Mouse (Mus musculus) monocyte, adult 5-6 weeks (primary cell): ENCODE measurements around the gene Rspo1. TPM values are rescaled to one million over a fixed set of nuclear protein-coding genes. Genes with fewer than 3 reads are reported as not detected.
"Not testable (repeated sequence)": the region's sequence is repeated elsewhere in the genome, so short reads cannot be mapped to it uniquely, and the experiment has no call there.

ENCODE experiments used
- ATAC-seq: fragments of 153-309, 156-312 bp; replicated peaks from 2 replicates; pipeline ENCODE4 v1.8.0; 2017; ENCODE audit warnings: mild to moderate bottlenecking; ENCODE audit not compliant: low TSS enrichment, insufficient number of reproducible peaks, severe bottlenecking, poor library complexity, low FRiP score
- total RNA-seq: library from RNA; stranded (forward); fragments of 200-1000, 200-491, 200-594 nt; gene quantifications from 3 replicates; pipeline ENCODE4 v1.2.3, GENCODE M21; 2017

Gene Rspo1
- not detected in 3 replicates for total RNA-seq

GRCm38 (mm10) chr4:124985671-124986602, at the start of gene Rspo1:
Rspo1 (plus strand) TSS chr4:124986430.
- no peak for ATAC-seq

- ATAC-seq = peak; percentile 99
Measured at GRCm38 (mm10) chr4:124936613-124937471, 49.4 kb upstream of the Rspo1 start, which contains the start of gene 9930104L06Rik. 9930104L06Rik (plus strand) TSS chr4:124937048.

DNA sequence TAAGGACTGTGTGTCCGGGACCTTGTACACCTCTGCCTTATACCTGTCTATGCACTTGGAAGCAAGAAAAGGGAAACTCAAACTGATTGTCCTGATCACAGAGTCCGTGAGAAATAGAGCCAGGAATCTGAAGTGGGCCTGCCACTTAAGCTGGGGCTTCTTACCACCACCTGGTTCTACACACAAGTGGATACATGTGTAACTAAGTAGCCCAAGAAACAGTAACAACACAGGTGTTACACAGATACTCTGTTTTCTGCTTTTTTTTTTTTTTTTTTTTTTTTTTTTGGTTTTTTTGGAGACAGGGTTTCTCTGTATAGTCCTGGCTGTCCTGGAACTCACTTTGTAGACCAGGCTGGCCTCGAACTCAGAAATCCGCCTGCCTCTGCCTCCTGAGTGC, 47.0 kb upstream of the Rspo1 start, which contains the start of gene Cdca8:
Gene Cdca8, minus strand, starts transcription at position 101 of the 400 bp plus-strand sequence.
- not testable (repeated sequence) for ATAC-seq

GRCm38 (mm10) chr4:124943022-124943421, 43.2 kb upstream of the Rspo1 start:
- peak; percentile 55; the same call in 1 of the 2 replicates for ATAC-seq

- ATAC-seq = no peak
Measured at GRCm38 (mm10) chr4:124943781-124944180, 42.4 kb upstream of the Rspo1 start.

GRCm38 (mm10) chr4:124944961-124945360, 41.3 kb upstream of the Rspo1 start:
- ATAC-seq = no peak

- ATAC-seq = no peak
Measured at GRCm38 (mm10) chr4:124949488-124949887, 36.7 kb upstream of the Rspo1 start.

DNA sequence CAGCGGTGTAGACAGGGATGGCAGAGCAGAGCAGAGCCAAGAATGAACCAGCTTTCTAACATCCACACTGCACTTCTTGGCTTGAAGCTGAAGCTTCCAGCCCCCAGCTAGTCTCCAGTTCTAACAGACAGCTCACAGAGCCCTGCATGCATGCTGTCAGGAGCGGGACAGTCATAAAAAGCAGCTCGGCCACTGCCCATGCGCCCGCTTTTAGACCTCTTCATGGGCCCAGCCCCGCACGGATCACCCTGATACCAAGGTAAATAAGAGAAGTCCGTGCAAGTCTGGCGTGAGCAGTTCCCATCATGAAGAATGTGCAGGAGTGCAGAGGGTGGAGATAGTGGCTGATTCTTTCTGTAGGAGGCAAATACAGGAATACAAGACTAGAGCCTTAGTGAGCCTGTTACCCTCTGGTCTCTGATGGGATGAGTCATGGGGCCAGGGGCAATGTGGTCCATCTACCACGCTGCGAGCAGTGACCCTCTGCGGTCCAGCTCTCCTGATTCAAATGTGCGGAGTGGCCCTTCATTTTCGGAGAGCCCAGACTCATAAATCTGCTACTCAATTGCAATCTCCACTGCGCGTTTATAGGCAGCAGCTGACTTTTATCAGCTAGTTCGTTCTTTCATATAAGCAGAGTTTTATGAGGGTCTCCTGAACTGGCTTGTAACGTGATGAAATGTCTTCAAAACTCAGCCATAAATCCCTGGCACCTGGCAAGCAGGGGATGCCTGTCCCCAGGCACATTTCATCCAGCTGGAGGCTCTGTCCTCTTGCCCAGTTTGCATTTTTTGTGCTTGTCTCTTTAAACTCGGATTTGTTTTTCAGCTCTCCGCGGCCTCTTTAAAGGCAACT, 35.8 kb upstream of the Rspo1 start:
- ATAC-seq = no peak

- no peak for ATAC-seq
Measured at GRCm38 (mm10) chr4:124951036-124951433, 35.2 kb upstream of the Rspo1 start.

GRCm38 (mm10) chr4:124953546-124953945, 32.7 kb upstream of the Rspo1 start:
- no peak for ATAC-seq

- no peak for ATAC-seq
Measured at GRCm38 (mm10) chr4:124957284-124957683, 28.9 kb upstream of the Rspo1 start.

DNA sequence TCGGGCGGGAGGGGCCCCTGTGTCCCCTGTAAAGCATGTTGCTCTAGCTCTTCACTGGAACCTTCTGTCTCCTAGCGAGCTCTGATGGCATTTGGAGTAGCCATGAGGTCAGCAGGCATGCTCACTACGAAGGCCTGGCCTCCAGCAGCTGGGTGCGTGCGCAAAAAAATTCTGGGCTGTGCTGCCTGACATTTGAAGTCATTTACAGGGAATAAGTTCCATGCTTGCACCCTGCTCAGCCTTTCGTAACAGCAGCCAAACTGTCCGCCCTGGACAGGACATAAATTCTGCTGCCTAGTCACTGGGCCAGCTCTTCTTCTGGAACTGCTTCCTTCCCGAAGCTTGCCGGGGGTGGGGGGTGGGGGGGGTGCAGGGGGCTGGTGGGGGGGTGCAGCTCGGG, 27.2 kb upstream of the Rspo1 start:
- no peak for ATAC-seq

DNA sequence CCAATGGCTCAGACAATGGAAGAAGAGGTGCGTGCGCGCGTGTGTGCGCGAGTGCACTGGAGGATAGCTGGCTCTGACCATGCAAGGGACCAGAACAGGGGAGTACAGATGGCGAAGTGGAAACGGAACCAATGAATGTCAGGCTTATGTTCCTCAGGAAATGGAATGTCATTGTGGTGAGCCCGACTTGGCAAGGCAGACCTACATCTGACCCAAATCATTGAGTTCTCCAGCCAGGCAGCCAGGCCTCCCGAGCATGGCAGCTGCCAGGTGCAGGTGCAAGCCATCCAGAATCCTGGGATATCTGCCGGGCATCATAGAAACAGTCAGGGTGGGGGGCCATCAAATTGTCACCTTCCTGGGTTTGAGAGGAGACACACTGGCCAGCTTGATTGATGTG, 25.3 kb upstream of the Rspo1 start:
- ATAC-seq = no peak

GRCm38 (mm10) chr4:124962576-124962975, 23.7 kb upstream of the Rspo1 start:
- no peak for ATAC-seq

DNA sequence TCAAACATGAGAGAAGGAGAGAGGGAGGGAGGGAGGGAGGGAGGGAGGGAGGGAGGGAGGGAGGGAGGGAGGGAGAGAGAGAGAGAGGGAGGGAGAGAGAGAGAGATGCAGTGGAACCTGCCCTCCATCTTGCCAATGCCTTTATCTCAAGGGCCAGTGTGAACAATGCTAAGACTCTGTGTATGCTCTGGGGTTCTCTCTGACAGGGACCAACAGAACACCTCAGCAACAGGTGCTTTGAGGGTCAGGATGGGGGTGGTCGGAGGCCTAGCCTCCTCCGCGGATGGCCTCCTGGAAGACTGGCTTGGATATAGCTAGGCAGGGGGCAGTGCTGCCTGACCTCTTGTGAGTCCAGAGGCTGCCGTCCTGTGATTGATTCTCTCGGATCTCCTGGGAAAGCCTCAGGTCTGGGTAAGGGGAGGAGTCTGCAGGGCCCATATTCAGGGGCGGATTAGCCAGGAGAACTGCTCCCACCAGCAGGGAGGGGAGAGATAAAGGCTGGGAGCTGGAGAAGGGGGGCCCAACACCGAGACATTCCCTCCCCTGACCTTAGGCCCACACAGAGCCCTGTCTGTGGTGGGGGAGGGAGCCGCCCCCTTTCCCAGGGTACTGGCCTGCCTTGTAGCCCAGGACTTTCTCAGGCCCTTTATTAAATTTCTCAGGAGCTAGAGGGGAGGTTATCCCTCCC, 21.2 kb upstream of the Rspo1 start:
- no peak for ATAC-seq

DNA sequence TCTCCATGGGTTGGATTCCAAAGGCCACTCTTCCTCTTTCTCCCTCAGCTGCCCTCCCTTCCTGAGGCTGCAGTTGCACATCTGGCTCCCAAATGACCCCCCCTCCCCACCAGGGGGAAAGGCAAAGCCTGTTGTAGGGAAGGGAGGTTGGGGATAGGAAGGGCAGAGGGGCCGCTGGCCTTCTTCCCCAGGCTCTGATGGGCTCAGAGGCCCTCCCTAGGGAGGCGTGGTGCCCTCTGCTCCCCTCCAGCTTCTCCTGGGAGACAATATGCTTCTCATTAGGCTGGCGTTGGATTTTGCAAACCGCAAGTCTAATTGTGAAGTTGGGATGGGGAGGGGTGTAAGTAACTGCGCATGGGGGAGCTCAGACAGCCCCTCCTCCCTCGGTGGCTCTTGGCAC, 17.5 kb upstream of the Rspo1 start:
- ATAC-seq = no peak

GRCm38 (mm10) chr4:124969219-124969848, 16.9 kb upstream of the Rspo1 start:
- ATAC-seq = no peak

DNA sequence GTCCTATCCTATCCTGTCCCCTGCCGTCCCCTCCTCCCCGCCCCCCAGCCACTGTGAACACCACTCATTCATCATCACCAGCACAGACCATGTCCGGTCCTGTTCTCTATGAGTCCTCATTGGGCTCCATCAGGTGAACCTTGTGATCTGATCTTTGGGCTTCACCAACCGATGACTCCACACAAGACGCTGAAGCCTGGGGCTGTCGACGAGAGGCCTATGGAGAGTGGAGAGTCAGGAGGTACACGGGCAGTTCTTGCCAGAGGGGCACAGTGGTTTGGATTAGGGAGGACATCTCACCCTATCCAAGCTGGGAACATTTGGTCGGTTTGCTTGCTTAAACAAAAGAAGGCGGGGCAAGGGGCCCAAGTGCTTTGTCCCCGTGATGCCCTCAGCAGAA, 16.0 kb upstream of the Rspo1 start:
- ATAC-seq = no peak
